Mouse (Mus musculus) macrophage (primary cell): ENCODE data around the gene Vps11. TPM values are rescaled to one million over a fixed set of nuclear protein-coding genes. Genes with fewer than 3 reads are reported as not detected.
"Not testable (repeated sequence)": the region's sequence is repeated elsewhere in the genome, so short reads cannot be mapped to it uniquely, and the experiment has no call there.

Source experiments
- H3K27ac ChIP-seq: fragments of 350-480 bp; formaldehyde crosslinking; 2 replicates; pipeline ENCODE4 v1.9.0; 2021
- H3K36me3 ChIP-seq: fragments of 350-480 bp; formaldehyde crosslinking; 2 replicates; pipeline ENCODE4 v1.9.0; 2021; ENCODE audit errors: inconsistent target
- H3K4me3 ChIP-seq: fragments of 350-480 bp; formaldehyde crosslinking; 2 replicates; pipeline ENCODE4 v1.9.0; 2021; ENCODE audit errors: inconsistent target
- H3K79me2 ChIP-seq: fragments of 350-480 bp; formaldehyde crosslinking; 2 replicates; pipeline ENCODE4 v1.9.0; 2021; ENCODE audit errors: inconsistent target
- WGBS: methylation state at CpG from one replicate; pipeline ENCODE4 v1.1.7; 2026; ENCODE audit warnings: inconsistent platforms; ENCODE audit not compliant: missing documents; 5-methylcytosine and 5-hydroxymethylcytosine counted together
- polyA plus RNA-seq: library from polyadenylated mRNA; stranded (reverse); fragments of 250-400 nt; gene quantifications from 3 replicates; pipeline ENCODE4 v1.2.4, GENCODE M21; 2018; ENCODE audit warnings: inconsistent platforms

Gene Vps11
- polyA plus RNA-seq, 1 experiment from 2014 or later: 37.9 TPM

DNA sequence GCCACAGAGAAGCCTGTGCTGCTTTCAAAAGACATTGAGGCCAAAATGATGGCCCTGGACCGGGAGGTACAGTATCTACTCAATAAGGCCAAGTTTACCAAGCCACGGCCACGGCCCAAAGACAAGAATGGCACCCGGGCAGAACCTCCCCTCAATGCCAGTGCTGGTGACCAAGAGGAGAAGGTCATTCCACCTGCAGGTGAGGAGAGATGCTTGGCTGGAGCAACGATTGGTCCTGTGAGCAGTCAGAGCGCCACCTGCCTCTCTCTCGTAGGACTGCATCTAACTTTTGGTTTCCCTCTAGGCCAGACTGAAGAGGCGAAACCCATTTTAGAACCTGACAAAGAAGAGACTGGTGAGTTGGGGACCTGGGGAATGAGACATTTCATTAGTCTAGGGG, 27.8 kb upstream of the Vps11 start:
- no peaks in the 10 kb centered on the region for H3K79me2 ChIP-seq
- H3K27ac ChIP-seq: no peak overlapping the region
- H3K36me3 ChIP-seq: peaks cover 54% of the 10 kb centered on the region
- 60% methylated on average over 8 of the region's 8 CpGs for WGBS
- H3K4me3 ChIP-seq: no peak overlapping the region

DNA sequence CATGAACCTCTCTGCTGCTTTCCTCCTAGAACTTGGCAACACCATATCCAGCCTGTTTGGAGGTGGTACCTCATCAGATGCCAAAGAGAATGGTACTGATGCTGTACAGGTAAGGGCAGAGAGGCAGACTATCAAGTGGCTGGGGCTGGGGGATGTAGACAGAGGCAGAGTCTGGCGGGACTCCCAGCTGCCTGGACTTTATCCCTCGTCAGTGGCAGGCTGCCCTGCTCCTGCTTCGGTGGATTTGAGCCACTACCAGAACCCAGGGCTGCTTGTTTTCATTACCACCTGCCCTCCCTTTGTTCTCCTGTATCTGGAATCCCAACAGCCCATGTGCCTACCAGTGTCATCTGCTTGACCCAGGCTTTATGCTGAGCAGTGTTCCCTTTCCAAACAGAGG, 25.8 kb upstream of the Vps11 start:
- Histone ChIP-seq H3K27ac (no peak overlapping the region), H3K79me2 (no peaks in the 10 kb centered on the region), H3K36me3 (peaks cover 74% of the 10 kb centered on the region), H3K4me3 (no peak overlapping the region)
- WGBS: 92% methylated on average over 3 of the region's 3 CpGs

DNA sequence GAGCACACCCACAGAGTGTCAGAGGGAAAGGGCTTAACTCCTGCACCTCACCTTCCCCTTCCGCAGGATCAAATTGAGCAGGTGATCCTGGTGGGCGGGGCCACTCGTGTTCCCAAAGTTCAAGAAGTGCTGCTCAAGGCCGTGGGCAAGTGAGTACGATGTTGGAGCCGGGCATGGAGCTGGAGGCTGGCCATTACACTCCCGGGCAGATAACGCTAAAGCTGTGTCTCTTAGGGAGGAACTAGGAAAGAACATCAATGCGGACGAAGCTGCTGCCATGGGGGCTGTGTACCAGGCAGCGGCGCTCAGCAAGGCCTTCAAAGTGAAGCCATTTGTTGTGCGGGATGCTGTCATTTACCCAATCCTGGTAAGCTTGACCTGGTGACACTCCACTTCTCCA, 23.1 kb upstream of the Vps11 start:
- WGBS: 94% methylated on average over 10 of the region's 13 CpGs

DNA sequence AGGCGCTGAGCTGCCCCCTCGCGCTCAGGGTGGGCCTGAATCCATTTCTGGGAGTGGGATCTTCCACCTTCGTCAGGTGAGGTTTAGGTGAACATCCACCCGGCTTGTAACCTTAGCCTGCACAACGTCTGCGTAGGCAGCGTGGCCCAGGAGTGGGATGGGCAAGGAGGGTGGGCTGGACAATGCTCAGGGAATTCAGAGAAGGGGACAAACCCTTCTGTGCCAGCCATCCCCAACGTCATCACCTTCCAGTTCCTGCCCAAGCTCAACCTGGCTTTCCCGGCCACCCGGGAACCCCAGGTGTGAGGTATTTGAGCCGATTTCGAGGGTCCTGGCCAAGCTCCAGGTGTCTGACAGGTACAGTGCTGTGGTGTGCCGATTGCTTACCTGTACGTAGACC, 18.4 kb upstream of the Vps11 start:
- Histone ChIP-seq H3K79me2 (peaks cover 33% of the 10 kb centered on the region), H3K27ac (peak overlapping the region; percentile 39), H3K36me3 (peaks cover 36% of the 10 kb centered on the region), H3K4me3 (peak overlapping the region; percentile 82)
- WGBS: under 1% methylated on average over 14 of the region's 15 CpGs

More for the DNA sequence above, 23.1 kb upstream of the Vps11 start:
- H3K79me2 ChIP-seq: peaks cover 23% of the 10 kb centered on the region
- H3K36me3 ChIP-seq: peaks cover 83% of the 10 kb centered on the region
- no peak overlapping the region for H3K27ac ChIP-seq
- H3K4me3 ChIP-seq: no peak overlapping the region

DNA sequence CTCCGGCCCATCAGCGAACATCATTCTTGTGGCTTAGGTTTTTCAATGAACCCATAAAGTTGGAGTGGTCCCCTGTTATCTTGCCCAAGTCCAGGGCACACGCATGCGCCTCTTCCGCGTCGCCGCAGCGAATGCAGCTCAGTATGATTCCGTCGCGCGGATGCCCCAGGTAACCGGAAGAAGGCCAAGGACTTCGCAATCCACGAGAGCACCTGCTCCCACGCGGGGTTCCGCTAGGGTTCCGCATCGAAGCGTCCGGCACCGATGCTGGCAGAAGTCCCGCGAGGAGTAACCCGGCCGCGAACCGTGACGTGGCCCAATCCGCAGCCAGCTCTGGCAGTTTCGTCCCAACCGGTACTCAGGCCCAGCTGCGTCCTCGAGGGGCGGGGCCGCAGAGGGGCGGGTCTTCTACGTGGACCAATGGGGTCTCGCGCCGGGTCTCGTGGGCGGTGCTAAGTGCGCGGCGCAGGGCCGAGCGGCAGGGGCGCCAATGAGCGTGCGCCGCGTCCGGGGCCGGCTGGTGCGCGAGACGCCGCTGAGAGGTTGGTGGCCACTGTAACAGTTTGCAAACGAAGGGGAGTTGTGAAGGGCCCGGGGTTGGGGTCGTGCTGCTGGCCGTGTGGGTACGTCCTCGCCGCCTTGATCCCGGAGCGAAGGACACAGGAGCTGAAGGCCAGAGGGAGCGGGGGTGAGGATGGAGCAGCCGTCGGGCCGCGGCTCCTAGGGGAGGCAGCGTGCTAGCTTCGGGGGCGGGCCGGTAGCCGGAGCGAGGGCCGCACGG, 17.8 kb upstream of the Vps11 start, which contains the start of gene Hyou1:
Hyou1 (plus strand) TSS at position 437 of the 781 bp plus-strand sequence.
- Histone ChIP-seq H3K79me2 (peaks cover 33% of the 10 kb centered on the region), H3K36me3 (peaks cover 30% of the 10 kb centered on the region), H3K4me3 (peak within 1 kb of the TSS; percentile 82), H3K27ac (peak within 1 kb of the TSS; percentile 52)
- WGBS: under 1% methylated on average over 82 of the region's 83 CpGs

DNA sequence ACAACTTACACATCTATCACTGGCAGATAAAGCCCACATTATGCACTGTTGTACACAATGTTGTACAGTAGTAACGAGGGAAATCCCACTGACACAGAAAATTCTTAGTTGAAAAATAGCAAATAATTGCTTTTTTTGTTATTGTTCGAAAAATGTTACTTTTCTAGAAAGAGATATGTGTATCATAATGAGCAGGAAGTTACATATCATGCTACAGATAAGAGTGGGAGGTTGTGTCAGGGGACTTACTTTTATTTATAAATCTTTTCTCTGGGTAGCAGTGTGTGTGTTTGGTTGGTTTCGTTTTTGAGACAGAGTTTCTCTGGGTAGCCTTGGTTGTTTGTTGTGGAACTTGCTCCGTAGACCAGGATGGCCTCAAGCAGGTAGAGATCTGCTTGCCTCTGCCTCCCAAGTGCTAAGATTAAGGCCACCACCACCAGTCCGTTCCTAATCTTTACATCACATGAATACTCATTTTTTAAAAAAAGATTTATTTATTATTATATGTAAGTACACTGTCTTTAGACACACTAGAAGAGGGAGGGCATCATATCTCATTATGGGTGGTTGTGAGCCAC, 16.8 kb upstream of the Vps11 start:
- Histone ChIP-seq H3K79me2 (peaks cover 33% of the 10 kb centered on the region), H3K36me3 (peaks cover 21% of the 10 kb centered on the region), H3K27ac (peak overlapping the region; percentile 52; the same call in 1 of the 2 replicates), H3K4me3 (peak overlapping the region; percentile 80)
- 57% methylated on average over 5 of the region's 5 CpGs for WGBS

DNA sequence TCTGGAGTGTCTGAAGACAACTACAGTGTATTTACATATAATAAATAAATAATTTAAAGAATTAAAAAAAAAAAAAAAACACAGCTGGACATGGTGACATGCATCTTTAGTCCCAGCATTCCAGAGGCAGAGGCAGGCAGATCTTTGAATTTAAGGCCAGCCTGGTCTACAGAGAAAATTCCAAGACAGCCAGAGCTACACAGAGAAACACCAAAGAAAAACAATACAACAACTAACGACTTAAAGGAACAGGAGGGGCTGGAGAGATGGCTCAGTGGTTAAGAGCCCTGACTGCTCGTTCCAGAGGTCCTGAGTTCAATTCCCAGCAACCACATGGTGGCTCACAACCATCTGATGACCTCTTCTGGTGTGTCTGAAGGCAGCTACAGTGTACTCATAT, 15.9 kb upstream of the Vps11 start:
- H3K4me3 ChIP-seq, H3K27ac ChIP-seq: not testable (repeated sequence)
- 82% methylated on average over 2 of the region's 2 CpGs for WGBS
- Histone ChIP-seq H3K36me3 (peaks cover 12% of the 10 kb centered on the region), H3K79me2 (peaks cover 33% of the 10 kb centered on the region)

DNA sequence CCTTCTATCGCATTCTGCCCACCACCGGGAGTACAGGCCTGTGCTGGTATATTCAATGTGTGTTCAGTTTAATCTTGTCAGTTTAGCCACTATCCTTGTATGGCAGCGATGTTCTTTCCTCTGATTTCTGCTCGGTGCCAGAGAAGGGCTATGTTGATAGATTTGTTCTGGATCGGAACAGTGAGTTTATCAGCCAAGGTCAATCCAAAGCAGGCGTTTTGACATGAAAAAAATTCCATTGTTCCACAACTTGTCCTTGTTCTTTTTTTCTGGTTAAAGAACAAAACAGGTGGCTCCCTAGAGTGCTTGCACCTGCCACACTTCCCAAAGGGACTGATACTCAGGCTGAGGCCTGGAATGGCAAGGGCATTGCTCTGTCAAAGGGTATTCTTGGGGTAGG, 14.7 kb upstream of the Vps11 start:
- Histone ChIP-seq H3K36me3 (peaks cover under 1% of the 10 kb centered on the region; the same call in 1 of the 2 replicates), H3K79me2 (peaks cover 25% of the 10 kb centered on the region), H3K27ac (no peak overlapping the region), H3K4me3 (no peak overlapping the region)
- 97% methylated on average over 6 of the region's 6 CpGs for WGBS

DNA sequence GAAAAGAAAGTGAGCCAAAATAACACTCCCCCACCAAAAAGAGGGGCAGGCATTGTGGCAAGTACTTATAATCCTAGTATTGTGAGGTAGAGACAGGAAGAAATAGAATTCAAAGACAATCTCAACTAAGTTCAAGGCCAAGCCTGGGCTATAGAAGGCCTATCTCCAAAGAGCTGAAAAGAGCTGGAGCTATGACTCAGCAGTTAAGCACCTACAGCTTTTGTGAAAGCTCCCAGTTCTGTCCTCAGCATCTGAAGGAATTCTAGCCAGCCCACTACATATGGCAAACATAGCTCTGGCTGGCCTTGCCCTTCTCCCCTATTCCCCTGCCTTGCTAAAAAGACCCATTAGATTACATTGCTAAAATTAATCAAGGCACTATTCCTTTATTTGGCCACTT, 11.9 kb upstream of the Vps11 start:
- no peak overlapping the region for H3K27ac ChIP-seq

DNA sequence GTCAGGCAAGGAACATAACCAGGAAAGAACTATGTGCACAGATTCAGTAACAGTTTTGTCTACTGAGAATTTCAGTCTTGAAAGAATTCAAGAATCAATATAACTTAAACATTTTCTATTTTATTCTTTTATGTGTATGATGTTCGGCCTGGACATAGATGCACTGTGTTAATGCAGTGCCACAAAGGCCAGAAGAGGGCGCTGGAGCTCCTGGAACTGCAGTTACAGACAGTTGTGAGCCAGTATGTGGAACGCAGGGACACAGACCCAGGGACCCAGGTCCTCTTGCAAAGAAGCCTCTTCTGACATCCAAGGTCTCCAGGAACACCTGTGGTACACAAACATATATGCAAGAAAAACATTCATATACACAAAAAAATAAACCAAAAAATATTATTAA, 3.0 kb upstream of the Vps11 start:
- Histone ChIP-seq H3K79me2 (peaks cover 20% of the 10 kb centered on the region), H3K4me3 (no peak overlapping the region), H3K36me3 (peaks cover 3% of the 10 kb centered on the region; the same call in 1 of the 2 replicates), H3K27ac (no peak overlapping the region)
- 62% methylated on average over 3 of the region's 3 CpGs for WGBS

More for the DNA sequence above, 11.9 kb upstream of the Vps11 start:
- no peak overlapping the region for H3K4me3 ChIP-seq
- H3K36me3 ChIP-seq: no peaks in the 10 kb centered on the region
- H3K79me2 ChIP-seq: peaks cover 4% of the 10 kb centered on the region; the same call in 1 of the 2 replicates

DNA sequence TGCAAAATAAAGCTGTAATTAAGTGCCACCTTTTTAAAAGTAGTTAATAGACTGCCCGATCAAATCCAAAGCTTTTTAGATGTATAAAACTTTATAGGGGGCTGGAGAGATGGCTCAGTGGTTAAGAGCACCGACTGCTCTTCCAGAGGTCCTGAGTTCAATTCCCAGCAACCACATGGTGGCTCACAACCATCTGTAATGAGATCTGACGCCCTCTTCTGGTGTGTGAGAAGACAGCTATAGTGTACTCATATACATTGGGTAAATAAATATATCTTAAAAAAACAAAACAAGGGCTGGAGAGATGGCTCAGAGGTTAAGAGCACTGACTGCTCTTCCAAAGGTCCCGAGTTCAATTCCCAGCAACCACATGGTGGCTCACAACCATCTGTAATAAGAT, 461 bp upstream of the Vps11 start:
- H3K79me2 ChIP-seq: peaks cover 44% of the 10 kb centered on the region
- H3K36me3 ChIP-seq: peaks cover 25% of the 10 kb centered on the region
- H3K4me3 ChIP-seq: peak overlapping the region; percentile 100
- peak overlapping the region; percentile 95 for H3K27ac ChIP-seq
- WGBS: 23% methylated on average over 3 of the region's 4 CpGs

DNA sequence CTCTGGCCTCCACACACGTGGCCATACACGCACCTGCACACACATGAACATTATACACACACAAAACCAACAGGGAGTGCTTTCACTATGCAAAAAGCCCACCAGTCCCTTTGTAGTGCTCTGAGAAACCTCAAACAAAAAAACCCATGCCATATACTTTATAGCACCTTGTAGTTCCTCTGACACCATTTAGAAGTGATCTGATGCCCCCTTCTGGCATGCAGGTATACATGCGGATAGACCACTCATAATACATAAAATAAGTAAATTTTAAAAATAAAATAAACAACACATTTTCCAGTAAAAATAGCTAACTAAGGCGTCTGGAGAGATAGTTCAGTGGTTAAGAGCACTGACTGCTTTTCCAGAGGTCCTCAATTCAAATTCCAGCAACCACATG, 4.3 kb downstream of the Vps11 start:
- no peak overlapping the region for H3K4me3 ChIP-seq
- WGBS: 67% methylated on average over 4 of the region's 4 CpGs
- peaks cover 72% of the 10 kb centered on the region for H3K36me3 ChIP-seq
- no peak overlapping the region for H3K27ac ChIP-seq
- peaks cover 91% of the 10 kb centered on the region for H3K79me2 ChIP-seq

DNA sequence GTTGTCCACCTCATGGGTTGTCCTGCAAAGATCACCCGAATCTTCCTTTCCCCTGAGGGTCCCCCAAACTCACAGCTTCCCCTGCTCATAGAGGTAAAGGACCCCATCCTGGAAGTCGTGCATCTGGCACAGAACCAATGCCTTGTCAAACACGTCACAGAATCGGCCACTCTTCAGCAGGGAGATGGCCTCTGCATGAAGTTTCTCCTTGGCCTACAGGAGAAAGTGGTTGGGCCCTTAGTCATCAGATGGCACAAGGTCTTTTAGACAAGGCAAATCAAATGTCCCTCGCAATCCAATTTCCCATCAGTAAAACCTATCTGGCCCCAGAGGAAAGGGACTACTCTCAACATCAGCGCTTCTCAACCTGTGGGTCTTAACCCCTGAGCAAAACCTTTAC, 8.3 kb downstream of the Vps11 start:
- Histone ChIP-seq H3K27ac (no peak overlapping the region), H3K4me3 (no peak overlapping the region), H3K79me2 (peaks cover 60% of the 10 kb centered on the region), H3K36me3 (peaks cover 98% of the 10 kb centered on the region)
- 94% methylated on average over 6 of the region's 6 CpGs for WGBS

DNA sequence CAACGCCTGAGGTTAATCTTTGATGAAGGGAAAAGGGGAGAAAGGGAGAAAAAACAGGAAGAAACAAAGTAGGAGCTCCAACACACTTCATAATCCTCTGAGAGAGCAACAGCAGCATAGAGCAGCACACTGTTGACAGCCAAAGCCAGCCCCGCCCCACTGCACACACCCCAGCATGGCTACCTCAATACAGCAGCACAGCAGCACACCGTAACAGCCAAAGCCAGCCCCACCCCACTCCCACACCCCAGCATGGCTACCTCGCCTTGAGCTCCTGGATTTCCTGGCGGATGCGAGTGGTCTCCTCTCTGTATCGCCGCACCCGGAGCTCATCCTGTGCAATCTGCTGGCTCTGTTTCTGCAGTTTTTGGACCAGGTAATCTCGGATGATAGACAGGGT, 9.1 kb downstream of the Vps11 start:
- H3K36me3 ChIP-seq: peaks cover 98% of the 10 kb centered on the region
- no peak overlapping the region for H3K4me3 ChIP-seq
- H3K27ac ChIP-seq: no peak overlapping the region
- 92% methylated on average over 9 of the region's 10 CpGs for WGBS
- H3K79me2 ChIP-seq: peaks cover 51% of the 10 kb centered on the region; the same call in 1 of the 2 replicates

DNA sequence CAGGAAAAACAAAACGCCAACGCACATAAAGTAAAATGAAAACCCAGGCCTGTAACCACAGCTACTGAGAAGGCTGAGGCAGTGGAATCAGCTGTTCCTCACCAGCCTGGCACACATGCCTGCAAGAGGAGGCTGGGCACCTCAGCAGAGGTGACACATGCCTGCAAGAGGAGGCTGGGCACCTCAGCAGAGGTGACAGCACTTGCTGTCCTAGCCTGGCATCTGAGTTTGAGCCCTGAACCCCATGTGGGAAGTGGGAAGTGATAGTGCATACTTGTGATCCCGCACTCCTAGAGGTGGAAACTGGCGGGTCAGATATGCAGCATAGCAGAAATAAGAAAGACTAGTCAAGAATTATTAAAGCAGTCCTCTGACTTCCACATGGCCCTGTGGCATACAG, 10.1 kb downstream of the Vps11 start:
- Histone ChIP-seq H3K27ac (no peak overlapping the region), H3K4me3 (no peak overlapping the region), H3K36me3 (peaks cover 95% of the 10 kb centered on the region), H3K79me2 (peaks cover 42% of the 10 kb centered on the region; the same call in 1 of the 2 replicates)
- 95% methylated on average over 4 of the region's 4 CpGs for WGBS
